Mouse (Mus musculus) layer of hippocampus, postnatal 25 days (tissue): ENCODE results near the gene Ambn. TPM values are rescaled to one million over a fixed set of nuclear protein-coding genes. Genes with fewer than 3 reads are reported as not detected.
"Not testable (repeated sequence)": the region's sequence is repeated elsewhere in the genome, so short reads cannot be mapped to it uniquely, and the experiment has no call there.

Source experiments
- DNase-seq, 2 experiments: peaks; one replicate each; pipeline ENCODE4 v3.0.0; 2022; ENCODE audit warnings: mixed read lengths in 2 of 2, low spot score in 1 of 2; ENCODE audit errors: extremely low spot score in 1 of 2
- total RNA-seq, 2 experiments: library from RNA; stranded (reverse); gene quantifications; 2 replicates each; pipeline ENCODE4 v1.2.3; 2021

Gene Ambn
- not detected for total RNA-seq

- no peak for DNase-seq
These were observed at the start of gene Ambn for GRCm38 (mm10) chr5:88455691-88456090. Ambn (plus strand) TSS chr5:88455991.

DNA sequence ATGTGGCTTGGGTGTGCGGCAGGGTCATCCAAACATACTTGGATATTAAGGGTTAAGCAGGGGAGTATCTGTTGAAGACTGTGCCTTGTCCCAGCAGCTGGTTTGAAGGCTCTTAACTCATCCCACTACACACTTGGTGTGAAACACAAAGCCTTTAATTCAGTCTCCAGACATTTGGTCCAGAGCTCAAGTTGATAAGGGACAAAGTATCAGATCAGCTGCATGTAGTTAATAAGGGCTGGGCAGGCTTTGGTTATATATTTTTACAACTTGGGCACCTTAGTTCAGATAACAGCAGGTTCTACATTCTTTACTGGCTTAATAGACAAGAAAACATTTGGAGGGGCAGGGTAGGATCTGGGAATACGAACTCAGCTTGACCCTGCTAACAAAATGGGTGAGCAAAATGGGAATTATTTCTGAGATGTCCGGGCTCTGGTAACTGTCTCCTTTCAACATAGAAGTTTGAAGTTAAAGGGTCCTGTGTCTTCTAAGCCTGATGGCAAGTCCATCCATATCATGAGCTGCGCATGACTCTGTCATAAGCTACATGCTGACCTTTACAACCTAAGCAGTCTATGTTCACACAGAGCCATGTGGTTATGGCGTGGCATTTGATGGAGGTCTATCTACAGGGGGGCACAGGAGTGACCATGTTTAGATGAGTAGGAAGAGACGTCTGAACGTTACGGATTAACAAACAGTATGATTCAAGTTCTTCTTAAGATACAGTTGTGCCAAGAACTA is 35.3 kb upstream of the Ambn start:
- no peak for DNase-seq

GRCm38 (mm10) chr5:88424892-88425291 is 30.9 kb upstream of the Ambn start:
- DNase-seq, result not testable (repeated sequence)

DNA sequence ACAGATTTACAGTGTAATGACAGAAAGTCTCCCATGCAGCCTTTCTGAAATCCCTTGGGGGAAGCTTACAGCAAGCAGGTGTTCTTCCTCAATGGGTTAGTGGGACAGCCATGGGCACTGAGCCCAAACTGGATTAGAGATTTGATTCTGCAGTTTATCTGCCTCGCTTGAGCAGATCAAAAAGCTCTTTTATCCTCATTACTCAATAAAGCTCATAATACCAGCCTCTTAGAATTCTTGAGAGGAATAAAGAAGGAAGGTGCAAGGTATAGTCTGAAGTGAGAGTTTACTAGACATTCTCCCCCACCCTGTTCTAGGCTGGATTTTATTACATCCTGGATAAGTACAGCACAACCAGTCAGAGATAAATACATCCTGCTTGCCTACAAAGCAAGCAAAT is 29.0 kb upstream of the Ambn start:
- DNase-seq, result no peak

- DNase-seq, result no peak
These were observed 11.7 kb downstream of the Ambn start for GRCm38 (mm10) chr5:88467471-88467870.

- DNase-seq, result no peak
These were observed 13.3 kb downstream of the Ambn start for GRCm38 (mm10) chr5:88468807-88469704.

DNA sequence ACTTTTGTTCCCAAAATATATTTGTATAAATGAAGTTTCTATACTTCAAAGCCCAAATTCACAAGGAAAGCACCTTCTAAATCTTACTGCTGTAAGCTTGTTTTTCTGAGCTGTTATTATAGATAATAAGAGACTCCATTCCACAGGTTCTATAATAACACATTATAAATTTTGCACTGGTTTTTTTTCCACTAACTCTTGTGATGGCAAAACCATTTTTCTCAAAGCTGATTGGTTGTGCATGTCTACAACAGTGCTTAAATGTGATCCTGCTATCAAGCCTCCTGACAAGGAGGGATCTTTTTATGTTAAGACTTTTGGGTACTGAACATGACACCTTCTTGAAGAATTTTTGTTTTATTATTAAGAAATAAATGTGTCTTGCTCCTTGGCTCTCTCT is 31.9 kb downstream of the Ambn start, which contains the start of gene Enam:
TSS of gene Enam (plus strand) at position 301 of the 400 bp plus-strand sequence.
- DNase-seq, result no peak

- DNase-seq, result no peak
These were observed 33.2 kb downstream of the Ambn start for GRCm38 (mm10) chr5:88489004-88489403.

DNA sequence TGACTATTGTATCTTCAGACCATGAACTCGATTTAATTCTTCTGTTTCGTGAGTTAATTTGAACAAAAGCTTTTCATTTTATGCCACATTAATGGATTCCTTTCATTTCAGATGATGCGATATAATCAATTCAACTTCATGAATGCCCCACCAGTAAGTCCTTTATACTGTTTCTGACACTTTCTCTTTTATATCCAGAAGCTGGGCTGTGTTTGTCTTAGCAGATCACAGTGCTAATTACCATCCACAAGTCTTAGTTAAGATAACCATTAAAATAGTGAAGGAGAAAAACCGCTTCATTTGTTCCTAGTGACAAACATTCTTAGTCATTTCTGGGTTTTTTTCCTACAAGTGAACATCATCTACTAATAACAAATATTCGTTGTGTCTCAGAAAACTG is 35.3 kb downstream of the Ambn start:
- DNase-seq, result no peak

GRCm38 (mm10) chr5:88499781-88500180 is 44.0 kb downstream of the Ambn start:
- DNase-seq, result no peak

DNA sequence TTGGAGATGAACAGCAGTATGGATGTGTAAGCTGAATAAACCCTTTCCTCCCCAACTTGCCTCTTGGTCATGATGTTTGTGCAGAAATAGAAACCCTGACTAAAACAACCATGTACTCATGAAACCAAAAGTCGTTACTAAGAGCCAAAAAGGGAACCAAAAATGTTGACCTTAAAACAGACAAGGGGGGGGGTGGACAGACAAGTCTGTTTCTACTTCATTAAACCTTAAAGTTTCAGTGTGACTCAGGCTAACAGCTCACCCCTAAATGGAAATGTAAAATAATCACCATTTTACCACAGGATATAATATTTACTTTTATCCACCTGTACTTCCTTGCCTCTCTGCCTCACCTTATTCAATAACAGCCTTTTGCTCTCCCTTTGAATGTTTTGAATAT is 52.8 kb downstream of the Ambn start:
- no peak for DNase-seq

DNA sequence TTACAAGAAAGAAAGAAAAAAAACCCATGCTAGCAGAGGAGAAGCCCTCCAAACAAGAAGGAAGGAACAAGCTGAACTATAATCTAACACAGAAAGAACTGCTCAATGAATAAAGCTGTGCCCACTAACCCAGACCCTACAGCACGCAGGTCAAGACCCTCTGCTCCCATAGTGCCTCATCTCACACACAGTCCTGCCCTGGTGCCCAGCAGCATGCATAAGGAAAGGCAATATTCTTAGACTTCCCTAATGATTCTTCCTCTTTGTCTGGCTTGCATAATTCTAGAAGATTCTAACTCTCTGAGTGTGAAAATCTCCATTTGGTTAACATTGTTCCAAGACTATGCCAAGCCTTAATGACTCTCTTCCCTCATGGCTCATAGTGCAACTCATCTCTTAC is 53.2 kb downstream of the Ambn start:
- no peak for DNase-seq

Other genes with a start within 250 kb of the Ambn start
- not detected for gene Gm7714, start 187.1 kb upstream of the Ambn start, total RNA-seq
- gene Prol1, start 138.7 kb upstream of the Ambn start, total RNA-seq, result not detected
- not detected for gene Amtn, start 79.9 kb upstream of the Ambn start, total RNA-seq
- gene Enam, start 32.0 kb downstream of the Ambn start, total RNA-seq, result not detected
- under 1 TPM in 1 of 2 experiments, not detected in 1; 0.26 TPM for gene Jchain, start 71.9 kb downstream of the Ambn start, total RNA-seq
- gene Utp3, start 98.5 kb downstream of the Ambn start, total RNA-seq, result 10 to 100 TPM; 24.8 to 26.3 TPM
- gene Rufy3, start 109.0 kb downstream of the Ambn start, total RNA-seq, result 100 to 1,000 TPM; 158 to 162 TPM
- 10 to 100 TPM; 94.2 to 98.6 TPM for gene Grsf1, start 220.2 kb downstream of the Ambn start, total RNA-seq